Mouse (Mus musculus) small intestine, adult 2 months (tissue): ENCODE data around the gene Olfr1396. TPM values are rescaled to one million over a fixed set of nuclear protein-coding genes. Genes with fewer than 3 reads are reported as not detected.
"Not testable (repeated sequence)": the region's sequence is repeated elsewhere in the genome, so short reads cannot be mapped to it uniquely, and the experiment has no call there.

Source experiments
- H3K27ac ChIP-seq: fragments of 200-500 bp; 2 replicates; pipeline ENCODE4 v1.5.1; 2012; ENCODE audit warnings: low read depth, low read length, control low read depth, inconsistent platforms; ENCODE audit not compliant: insufficient read depth
- H3K27me3 ChIP-seq: fragments of 200-500 bp; 2 replicates; pipeline ENCODE4 v1.6.1; 2012; ENCODE audit warnings: mild to moderate bottlenecking, moderate library complexity, low read length, inconsistent platforms; ENCODE audit not compliant: control insufficient read depth, insufficient read depth
- H3K36me3 ChIP-seq: fragments of 200-500 bp; 2 replicates; pipeline ENCODE4 v1.6.1; 2012; ENCODE audit warnings: mild to moderate bottlenecking, low read length, control low read depth, inconsistent platforms; ENCODE audit not compliant: control insufficient read depth, insufficient read depth
- H3K4me1 ChIP-seq: fragments of 200-500 bp; 2 replicates; pipeline ENCODE4 v1.6.1; 2012; ENCODE audit warnings: low read length, inconsistent platforms, mixed read lengths; ENCODE audit not compliant: control insufficient read depth, insufficient read depth, insufficient read length
- H3K4me3 ChIP-seq: fragments of 200-500 bp; 2 replicates; pipeline ENCODE4 v1.5.1; 2012; ENCODE audit warnings: low read depth, mild to moderate bottlenecking, control low read depth, inconsistent platforms, low read length, moderate library complexity
- CTCF ChIP-seq: fragments of 200-500 bp; IDR thresholded peaks from 2 replicates; pipeline ENCODE4 v1.5.1; 2012; ENCODE audit warnings: low read depth, mild to moderate bottlenecking, control low read depth, inconsistent platforms, low read length, moderate library complexity, mixed read lengths; ENCODE audit not compliant: insufficient replicate concordance, insufficient read length; ENCODE audit errors: extremely low read depth
- POLR2A ChIP-seq: fragments of 200-500 bp; IDR thresholded peaks from 2 replicates; pipeline ENCODE4 v1.6.1; 2012; ENCODE audit warnings: low read depth, mild to moderate bottlenecking, control low read depth, inconsistent platforms, low read length, moderate library complexity
- WGBS: fragments of 180-500 bp; shearing (Covaris S2); methylation state at CpG from one replicate; pipeline ENCODE4 v1.1.7; 2018; 5-methylcytosine and 5-hydroxymethylcytosine counted together
- polyA plus RNA-seq: library from polyadenylated mRNA; depleted of rRNA; stranded (reverse); fragments of >200 nt; gene quantifications from 2 replicates; pipeline ENCODE4 v1.2.3, GENCODE M21; 2012

The Olfr1396 gene
- polyA plus RNA-seq, 1 experiment: not detected

DNA sequence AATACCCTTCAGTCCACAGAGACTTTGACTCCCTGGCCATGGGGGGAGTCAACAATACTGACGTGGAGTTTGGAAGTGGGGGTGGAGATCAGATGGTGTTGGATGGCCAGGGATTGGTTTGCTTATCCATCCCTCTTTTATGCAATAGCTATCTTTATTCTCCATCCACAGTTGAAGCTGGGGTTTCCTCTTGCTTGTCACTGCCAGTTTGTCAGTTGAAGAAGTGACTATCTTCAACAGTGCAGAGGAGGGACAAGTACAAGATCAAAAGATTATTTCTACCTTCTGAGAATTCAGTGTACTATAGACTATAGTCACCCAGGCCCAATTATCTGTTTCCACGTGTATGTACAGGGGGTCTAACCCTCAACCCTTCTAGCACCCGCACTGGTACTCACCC, 30.9 kb downstream of the Olfr1396 start:
- whole genome bisulfite sequencing: 84% methylated on average over 3 of the region's 3 CpGs
- Histone ChIP-seq H3K4me3 (no peak overlapping the region), H3K4me1 (peaks cover 24% of the 10 kb centered on the region), H3K36me3 (no peaks in the 10 kb centered on the region), H3K27me3 (no peaks in the 10 kb centered on the region), H3K27ac (no peak overlapping the region; the same call in 1 of the 2 replicates)
- no peak for TF ChIP-seq POLR2A
- no peak for TF ChIP-seq CTCF

DNA sequence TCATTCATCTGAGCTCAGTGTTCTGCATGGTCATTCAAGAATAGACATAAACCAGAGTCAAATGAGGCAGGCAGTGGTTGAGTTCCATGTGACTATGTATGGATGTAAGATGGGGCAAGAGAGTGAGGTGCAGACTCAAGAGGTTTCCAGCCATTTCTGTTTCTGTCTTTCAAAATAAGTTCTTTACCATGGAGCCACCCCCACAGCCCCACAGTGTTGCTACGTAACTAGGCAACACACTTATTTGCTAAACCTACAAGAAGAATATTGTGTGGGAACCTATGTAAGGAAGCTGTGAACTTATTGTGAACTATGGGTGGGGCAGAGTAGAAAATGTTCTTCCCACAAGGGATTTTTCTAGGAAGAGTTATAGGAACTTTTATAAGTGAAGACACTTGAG, 31.5 kb downstream of the Olfr1396 start:
- Histone ChIP-seq H3K4me1 (peaks cover 23% of the 10 kb centered on the region; the same call in 1 of the 2 replicates), H3K27ac (no peak overlapping the region), H3K4me3 (no peak overlapping the region), H3K27me3 (no peaks in the 10 kb centered on the region), H3K36me3 (no peaks in the 10 kb centered on the region)
- TF ChIP-seq CTCF (no peak), POLR2A (no peak)
- WGBS: 71% methylated on average over 1 of the region's 1 CpGs

DNA sequence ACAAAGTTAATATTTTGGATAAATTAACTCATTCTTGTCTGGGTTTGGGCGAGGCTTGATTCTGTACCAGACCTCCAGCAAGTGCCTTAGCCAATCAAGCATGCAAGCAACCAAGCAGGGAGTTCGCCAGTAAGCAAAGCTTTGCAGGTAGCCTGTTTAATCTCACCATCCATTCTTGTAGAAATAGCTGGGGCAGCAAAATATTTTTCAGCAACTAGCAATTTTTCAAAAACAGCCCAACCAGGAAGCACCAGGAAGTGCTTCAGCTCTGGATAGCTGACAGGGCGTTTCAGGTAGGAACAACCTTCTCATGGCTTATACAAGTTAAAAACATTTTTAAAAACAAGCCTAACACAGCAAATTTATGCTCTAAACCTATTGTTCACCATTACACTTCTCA, 32.8 kb downstream of the Olfr1396 start:
- peaks cover 19% of the 10 kb centered on the region; the same call in 1 of the 2 replicates for H3K4me1 ChIP-seq
- TF ChIP-seq POLR2A (no peak), CTCF (no peak)
- H3K36me3 ChIP-seq: no peaks in the 10 kb centered on the region
- no peak overlapping the region for H3K4me3 ChIP-seq
- 73% methylated on average over 3 of the region's 3 CpGs for WGBS
- H3K27ac ChIP-seq: peak overlapping the region; percentile 57
- H3K27me3 ChIP-seq: no peaks in the 10 kb centered on the region

DNA sequence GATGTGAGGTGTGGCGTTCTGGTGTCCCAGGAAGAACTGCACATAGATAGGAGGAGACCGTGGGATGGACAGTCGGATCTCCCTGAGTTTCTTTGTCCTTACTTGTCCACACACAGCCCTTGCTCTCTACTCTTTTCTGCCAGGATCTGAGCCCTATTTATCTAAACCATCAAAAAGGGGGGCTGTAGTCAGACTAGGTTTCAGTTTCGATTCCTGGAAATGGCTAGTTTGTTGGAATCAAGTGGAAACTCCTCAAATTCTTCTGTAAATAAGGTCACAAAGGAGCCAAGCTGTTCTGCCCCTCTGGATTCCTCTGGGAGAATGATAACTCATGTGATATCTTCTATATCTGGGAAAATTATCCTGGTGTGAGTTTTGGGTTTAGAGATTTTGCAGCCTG, 33.3 kb downstream of the Olfr1396 start:
- Histone ChIP-seq H3K36me3 (no peaks in the 10 kb centered on the region), H3K4me3 (no peak overlapping the region), H3K4me1 (peaks cover 17% of the 10 kb centered on the region; the same call in 1 of the 2 replicates), H3K27ac (peak overlapping the region; percentile 35; the same call in 1 of the 2 replicates), H3K27me3 (no peaks in the 10 kb centered on the region)
- TF ChIP-seq POLR2A (no peak), CTCF (no peak)
- 49% methylated on average over 4 of the region's 4 CpGs for WGBS

DNA sequence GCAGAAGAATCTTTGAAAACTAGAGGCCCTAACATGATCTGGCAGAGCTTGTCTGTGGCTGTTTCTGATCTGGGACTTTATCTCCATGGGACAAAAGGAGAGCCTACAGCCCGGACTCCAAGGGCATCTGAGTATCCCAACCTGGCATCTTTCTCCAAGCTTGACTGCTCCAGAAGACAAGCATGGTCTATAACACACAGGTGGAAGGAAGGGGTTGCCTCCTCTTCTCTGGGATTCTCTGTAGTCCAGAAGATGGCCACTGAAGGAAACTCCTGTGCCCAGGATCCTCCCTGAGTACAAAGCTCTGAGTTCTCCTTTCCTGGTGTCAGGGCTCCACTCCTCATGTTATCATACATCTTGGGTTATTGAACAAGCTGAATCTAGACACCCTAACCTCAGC, 34.0 kb downstream of the Olfr1396 start:
- Histone ChIP-seq H3K27ac (peak overlapping the region; percentile 35), H3K4me1 (peaks cover 15% of the 10 kb centered on the region; the same call in 1 of the 2 replicates), H3K4me3 (no peak overlapping the region), H3K36me3 (no peaks in the 10 kb centered on the region), H3K27me3 (no peaks in the 10 kb centered on the region)
- WGBS: 59% methylated on average over 1 of the region's 1 CpGs
- TF ChIP-seq CTCF: no peak
- no peak for TF ChIP-seq POLR2A

DNA sequence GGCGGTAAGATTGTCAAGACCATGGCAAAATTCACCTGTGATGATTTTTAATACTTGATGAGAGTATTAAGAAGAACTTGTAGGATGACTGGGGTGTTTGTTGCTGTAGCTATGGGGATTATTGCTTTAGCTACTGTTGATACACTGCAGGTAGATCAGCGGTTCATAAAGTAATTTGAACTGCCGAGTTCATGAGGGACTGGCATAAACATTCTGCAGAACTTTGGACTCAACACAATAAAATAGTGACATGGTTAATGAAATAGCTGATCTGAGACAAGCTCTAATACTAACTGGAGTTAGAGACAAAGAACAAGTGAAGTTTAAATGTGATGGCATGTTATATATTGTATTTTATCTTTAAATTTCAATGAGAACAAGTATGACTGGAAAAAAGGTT, 36.0 kb downstream of the Olfr1396 start:
- Histone ChIP-seq H3K4me1 (peaks cover 14% of the 10 kb centered on the region; the same call in 1 of the 2 replicates), H3K36me3 (no peaks in the 10 kb centered on the region), H3K27ac (no peak overlapping the region), H3K4me3 (no peak overlapping the region), H3K27me3 (no peaks in the 10 kb centered on the region)
- WGBS: 36% methylated on average over 3 of the region's 3 CpGs
- TF ChIP-seq CTCF: no peak
- no peak for TF ChIP-seq POLR2A

DNA sequence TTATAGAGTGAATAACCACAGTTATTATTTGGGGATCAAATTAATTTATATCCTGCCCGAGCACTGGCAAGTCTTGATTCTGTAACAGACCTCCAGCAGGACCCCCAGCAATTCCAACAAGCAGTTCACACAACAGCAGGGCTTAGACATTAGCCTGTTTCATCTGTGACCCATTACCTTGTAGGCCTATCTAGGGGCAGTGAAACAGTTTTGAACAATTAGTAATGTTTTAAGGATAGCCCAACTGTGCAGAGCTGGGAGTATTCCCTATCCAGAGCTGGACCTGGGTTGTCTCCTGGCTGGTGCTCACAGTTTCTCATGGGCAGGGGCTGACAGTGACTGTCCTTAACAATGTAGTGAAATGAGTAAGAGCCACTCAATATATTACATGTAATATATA, 37.7 kb downstream of the Olfr1396 start:
- Histone ChIP-seq H3K4me3 (no peak overlapping the region), H3K36me3 (no peaks in the 10 kb centered on the region), H3K27ac (peak overlapping the region; percentile 29; the same call in 1 of the 2 replicates), H3K4me1 (peaks cover 14% of the 10 kb centered on the region; the same call in 1 of the 2 replicates), H3K27me3 (no peaks in the 10 kb centered on the region)
- 70% methylated on average over 1 of the region's 1 CpGs for WGBS
- no peak for TF ChIP-seq CTCF
- TF ChIP-seq POLR2A: no peak

DNA sequence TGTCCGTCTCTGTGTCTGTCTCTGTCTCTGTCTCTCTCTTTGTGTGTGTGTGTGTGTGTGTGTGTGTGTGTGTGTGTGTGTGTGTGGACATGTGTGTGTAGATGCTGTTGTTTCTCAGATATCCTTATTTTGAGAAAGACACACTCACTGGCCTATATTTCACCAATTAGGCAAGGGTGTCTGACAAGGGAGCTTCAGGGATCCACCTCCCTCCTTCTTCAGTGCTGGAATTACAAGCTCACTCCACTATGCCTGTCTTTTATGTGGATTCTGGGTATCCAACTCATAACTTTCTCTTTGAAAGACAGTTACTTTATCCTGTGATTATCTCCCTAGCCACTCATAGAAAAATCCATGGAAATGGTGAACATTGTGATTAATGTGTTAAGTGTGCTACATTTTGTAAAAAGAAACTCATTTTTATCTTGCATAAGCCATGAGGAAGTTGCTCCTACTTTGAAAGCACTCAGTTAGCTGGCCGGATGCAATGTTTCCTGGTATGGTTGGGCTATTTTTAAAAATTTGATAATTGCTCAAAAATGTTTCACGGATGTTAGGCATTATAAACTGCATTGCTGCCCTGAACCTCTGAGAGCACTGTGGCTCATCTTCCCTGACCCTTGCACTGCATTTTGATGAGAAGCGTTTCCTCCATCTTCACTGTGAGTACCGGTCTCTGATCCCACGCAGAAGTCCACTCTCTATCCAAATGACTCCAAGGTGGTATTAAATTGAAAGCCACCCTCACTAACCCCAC, 38.5 kb downstream of the Olfr1396 start, which contains the start of gene Ifi47:
TSS of gene Ifi47 (plus strand) at position 587 of the 757 bp plus-strand sequence.
- not testable (repeated sequence) for H3K4me3 ChIP-seq, H3K36me3 ChIP-seq, H3K27me3 ChIP-seq
- 46% methylated on average over 6 of the region's 6 CpGs for WGBS
- peak within 1 kb of the TSS; percentile 91 for H3K27ac ChIP-seq
- H3K4me1 ChIP-seq: peaks cover 14% of the 10 kb centered on the region; the same call in 1 of the 2 replicates
